Mouse (Mus musculus) thymus, adult 2 months (tissue): ENCODE measurements around the gene Wdr77. TPM values are rescaled to one million over a fixed set of nuclear protein-coding genes. Genes with fewer than 3 reads are reported as not detected.
"Not testable (repeated sequence)": the region's sequence is repeated elsewhere in the genome, so short reads cannot be mapped to it uniquely, and the experiment has no call there.

Experiments used
- DNase-seq: peaks from one replicate; pipeline ENCODE4 v3.0.0; 2021
- H3K27ac ChIP-seq: fragments of 200-500 bp; 2 replicates; pipeline ENCODE4 v1.5.1; 2012; ENCODE audit warnings: low read length, control low read depth; ENCODE audit not compliant: control insufficient read depth, insufficient read depth
- H3K27me3 ChIP-seq: fragments of 200-500 bp; 2 replicates; pipeline ENCODE4 v1.6.1; 2012; ENCODE audit warnings: mild to moderate bottlenecking, low read length, moderate library complexity, mixed read lengths; ENCODE audit not compliant: control insufficient read depth, insufficient read depth
- H3K36me3 ChIP-seq: fragments of 200-500 bp; 2 replicates; pipeline ENCODE4 v1.6.1; 2012; ENCODE audit warnings: mild to moderate bottlenecking, low read length, moderate library complexity; ENCODE audit not compliant: control insufficient read depth, insufficient read depth
- H3K4me1 ChIP-seq: fragments of 200-500 bp; replicated peaks from 2 replicates; pipeline ENCODE4 v1.6.1; 2012; ENCODE audit warnings: low read length; ENCODE audit not compliant: control insufficient read depth, insufficient read depth
- H3K4me3 ChIP-seq: fragments of 200-500 bp; 2 replicates; pipeline ENCODE4 v1.5.1; 2012; ENCODE audit warnings: mild to moderate bottlenecking, low read length, control low read depth, moderate library complexity; ENCODE audit not compliant: control insufficient read depth, insufficient read depth
- CTCF ChIP-seq: fragments of 200-500 bp; IDR thresholded peaks from 2 replicates; pipeline ENCODE4 v1.5.1; 2012; ENCODE audit warnings: mild to moderate bottlenecking, control low read depth, low read length, moderate library complexity, borderline replicate concordance; ENCODE audit not compliant: control insufficient read depth, poor library complexity, insufficient read depth; ENCODE audit errors: extremely low read depth
- POLR2A ChIP-seq: fragments of 200-500 bp; IDR thresholded peaks from 2 replicates; pipeline ENCODE4 v1.6.1; 2012; ENCODE audit warnings: mild to moderate bottlenecking, low read length, control low read depth, moderate library complexity; ENCODE audit not compliant: control insufficient read depth, poor library complexity, insufficient read depth; ENCODE audit errors: extremely low read depth
- WGBS: fragments of 180-500 bp; shearing (Covaris S2); methylation state at CpG from one replicate; pipeline ENCODE4 v1.1.7; 2018; 5-methylcytosine and 5-hydroxymethylcytosine counted together
- polyA plus RNA-seq: library from polyadenylated mRNA; depleted of rRNA; stranded (reverse); fragments of >200 nt; gene quantifications from 2 replicates; pipeline ENCODE4 v1.2.3, GENCODE M21; 2012; rRNA removed

Wdr77 gene
- polyA plus RNA-seq, 1 experiment = 46.1 TPM

GRCm38 (mm10) chr3:106001416-106002370 lies 42.5 kb downstream of the Wdr77 start:
- Histone ChIP-seq H3K36me3 (no peaks in the 10 kb centered on the region), H3K4me1 (peaks cover 9% of the 10 kb centered on the region; the same call in 1 of the 2 replicates), H3K4me3 (0 out of 2 replicates have a peak overlapping the region, but pooled peaks have one; percentile 12), H3K27me3 (no peaks in the 10 kb centered on the region), H3K27ac (0 out of 2 replicates have a peak overlapping the region, but pooled peaks have one; percentile 17)
- WGBS = 16% methylated on average over 17 of the region's 17 CpGs
- peak; percentile 21 for DNase-seq
- no peak for TF ChIP-seq POLR2A
- TF ChIP-seq CTCF = no peak

- not testable (repeated sequence) for H3K36me3 ChIP-seq, H3K4me1 ChIP-seq, H3K27me3 ChIP-seq, DNase-seq
- Histone ChIP-seq H3K4me3 (peak overlapping the region; percentile 32), H3K27ac (peak overlapping the region; percentile 85)
- WGBS = 70% methylated on average over 10 of the region's 10 CpGs
Measured at GRCm38 (mm10) chr3:106003360-106003759, 44.2 kb downstream of the Wdr77 start.

DNA sequence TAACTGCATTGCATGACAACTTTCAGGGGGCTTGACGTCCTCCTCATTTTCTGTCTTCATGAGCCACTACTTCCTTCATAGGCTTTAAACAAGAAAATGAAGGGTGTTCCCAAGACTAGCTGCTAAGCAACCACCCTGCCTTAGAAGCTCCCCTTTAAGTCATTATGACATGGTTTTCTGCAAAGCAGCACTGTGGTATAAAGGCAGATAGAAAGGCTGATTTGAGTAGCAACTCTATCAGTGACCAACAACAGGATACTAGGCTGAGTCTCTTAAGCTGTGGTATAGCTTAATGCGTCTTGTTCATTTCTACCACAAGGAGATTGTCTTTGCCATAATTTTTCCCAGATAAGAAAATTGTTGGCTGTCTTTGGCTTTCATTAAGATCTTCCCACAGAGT lies 55.4 kb downstream of the Wdr77 start, which contains the start of gene Pifo:
Pifo (minus strand) TSS at position 101 of the 400 bp plus-strand sequence.
- Histone ChIP-seq H3K27me3 (no peaks in the 10 kb centered on the region), H3K4me1 (no peaks in the 10 kb centered on the region), H3K27ac (no peak within 1 kb of the TSS), H3K36me3 (no peaks in the 10 kb centered on the region), H3K4me3 (no peak within 1 kb of the TSS)
- DNase-seq = no peak
- TF ChIP-seq POLR2A (no peak), CTCF (no peak)
- 94% methylated on average over 2 of the region's 2 CpGs for WGBS

Other genes starting within 250 kb of the Wdr77 start
- gene Rap1a, start 158.0 kb upstream of the Wdr77 start, polyA plus RNA-seq = 11.8 and 14.4 TPM in 2 replicates
- gene Adora3, start 88.5 kb upstream of the Wdr77 start, polyA plus RNA-seq = 0.68 and 0.90 TPM in 2 replicates
- gene Tmigd3, start 88.5 kb upstream of the Wdr77 start, polyA plus RNA-seq = 0.82 and 1.1 TPM in 2 replicates
- gene I830077J02Rik, start 26.7 kb upstream of the Wdr77 start, polyA plus RNA-seq = 2.6 and 3.7 TPM in 2 replicates
- gene Atp5f1, start 730 bp downstream of the Wdr77 start, polyA plus RNA-seq = 139 and 148 TPM in 2 replicates
- 3.5 and 3.9 TPM in 2 replicates for gene Ovgp1, start 14.3 kb downstream of the Wdr77 start, polyA plus RNA-seq
- gene Pifo, start 55.3 kb downstream of the Wdr77 start, polyA plus RNA-seq = 0.19 and 0.29 TPM in 2 replicates
- gene Chil5, start 73.4 kb downstream of the Wdr77 start, polyA plus RNA-seq = 0.12 and 0.27 TPM in 2 replicates
- 0.20 TPM in 2 replicates for gene Chia1, start 153.9 kb downstream of the Wdr77 start, polyA plus RNA-seq
- gene Chil3, start 208.2 kb downstream of the Wdr77 start, polyA plus RNA-seq = 2.2 and 3.3 TPM in 2 replicates